Mouse (Mus musculus): ENCODE measurements around the gene Llcfc1. TPM values are rescaled to one million over a fixed set of nuclear protein-coding genes. Genes with fewer than 3 reads are reported as not detected.
A peak's percentile ranks its signal among the peaks of the same experiment; 100 is the strongest.

Llcfc1 gene
- polyA plus RNA-seq, 1 experiment from 2014 or later = not detected

GRCm38 (mm10) chr6:41685596-41685995, 1.4 kb downstream of the Llcfc1 start:
- DNase-seq (ENCODE audit: low spot score, missing footprints) = no peak
- H3K9me3 ChIP-seq (ENCODE audit: control insufficient read depth, low read length) = no peaks in the 10 kb centered on the region
- H3K27me3 ChIP-seq (ENCODE audit: control insufficient read depth, insufficient read depth, low read length) = no peaks in the 10 kb centered on the region
- no peak overlapping the region for H3K4me2 ChIP-seq
- ATAC-seq (ENCODE audit: low FRiP score) = no peak
- H3K27ac ChIP-seq (ENCODE audit: low read depth, low read length) = no peak overlapping the region
- no peak overlapping the region for H3K4me3 ChIP-seq (ENCODE audit: low read depth, low read length)
- H3K36me3 ChIP-seq (ENCODE audit: control insufficient read depth, insufficient read depth, low read length) = no peaks in the 10 kb centered on the region; the same call in 1 of the 2 replicates
- H3K9ac ChIP-seq (ENCODE audit: low read length) = no peak overlapping the region
- WGBS = 89% methylated on average over 3 of the region's 3 CpGs
- H3K4me1 ChIP-seq (ENCODE audit: control insufficient read depth, insufficient read depth, low read length) = no peaks in the 10 kb centered on the region

DNA sequence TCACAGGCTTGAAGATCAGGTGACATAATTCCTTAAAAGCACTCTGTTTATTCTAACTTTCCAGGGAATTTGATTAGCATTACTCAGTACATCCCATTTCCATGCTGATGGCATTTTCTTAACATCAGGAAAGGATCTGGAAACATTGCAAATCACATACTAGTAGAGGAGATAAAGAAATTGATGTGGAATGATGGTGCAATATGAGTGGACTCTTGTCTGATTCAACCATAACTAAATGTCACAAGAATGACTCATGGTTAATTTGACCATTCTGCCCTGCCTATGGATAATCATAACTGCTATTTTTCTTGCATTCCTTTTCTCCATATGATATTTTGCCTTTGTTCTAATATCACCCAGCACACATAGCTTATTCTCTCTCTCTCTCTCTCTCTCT, 8.0 kb downstream of the Llcfc1 start:
- Histone ChIP-seq H3K9me3 (ENCODE audit: control insufficient read depth, low read length) (no peaks in the 10 kb centered on the region), H3K4me1 (ENCODE audit: control insufficient read depth, insufficient read depth, low read length) (no peaks in the 10 kb centered on the region), H3K27me3 (ENCODE audit: control insufficient read depth, insufficient read depth, low read length) (no peaks in the 10 kb centered on the region), H3K4me3 (ENCODE audit: low read depth, low read length) (no peak overlapping the region), H3K9ac (ENCODE audit: low read length) (no peak overlapping the region), H3K27ac (ENCODE audit: low read depth, low read length) (no peak overlapping the region), H3K36me3 (ENCODE audit: control insufficient read depth, insufficient read depth, low read length) (no peaks in the 10 kb centered on the region; the same call in 1 of the 2 replicates), H3K4me2 (no peak overlapping the region)
- DNase-seq (ENCODE audit: low spot score, missing footprints) = no peak
- no peak for ATAC-seq (ENCODE audit: low FRiP score)

DNA sequence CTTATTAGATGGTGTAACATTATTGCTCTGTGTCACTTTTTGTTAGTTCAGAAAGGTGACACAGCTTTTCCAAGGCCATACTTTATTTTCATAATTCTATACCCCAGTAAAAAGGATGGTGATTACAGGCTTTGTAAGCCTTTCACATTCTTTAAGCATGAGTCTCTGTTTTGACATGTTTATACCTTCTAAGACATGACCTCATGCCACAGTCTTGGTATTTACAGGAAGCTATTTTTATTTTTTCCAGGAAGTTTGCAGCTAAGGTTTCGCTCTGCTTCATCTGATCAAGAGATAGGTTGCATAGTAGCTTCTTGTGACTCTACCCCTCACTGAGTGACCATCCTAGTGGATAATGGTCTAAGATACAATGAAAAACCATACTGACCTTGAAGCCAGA, 10.2 kb downstream of the Llcfc1 start:
- no peaks in the 10 kb centered on the region for H3K36me3 ChIP-seq (ENCODE audit: control insufficient read depth, insufficient read depth, low read length)
- WGBS = 83% methylated on average over 1 of the region's 1 CpGs
- H3K27me3 ChIP-seq (ENCODE audit: control insufficient read depth, insufficient read depth, low read length) = no peaks in the 10 kb centered on the region
- ATAC-seq (ENCODE audit: low FRiP score) (no peak), DNase-seq (ENCODE audit: low spot score, missing footprints) (no peak)
- no peaks in the 10 kb centered on the region for H3K9me3 ChIP-seq (ENCODE audit: control insufficient read depth, low read length)
- no peak overlapping the region for H3K9ac ChIP-seq (ENCODE audit: low read length)
- H3K4me3 ChIP-seq (ENCODE audit: low read depth, low read length) = no peak overlapping the region
- H3K27ac ChIP-seq (ENCODE audit: low read depth, low read length) = no peak overlapping the region
- no peak overlapping the region for H3K4me2 ChIP-seq
- H3K4me1 ChIP-seq (ENCODE audit: control insufficient read depth, insufficient read depth, low read length) = no peaks in the 10 kb centered on the region

- H3K4me2 ChIP-seq = no peak overlapping the region
- no peak overlapping the region for H3K27ac ChIP-seq (ENCODE audit: low read depth, low read length)
- ATAC-seq (ENCODE audit: low FRiP score) = no peak
Observed at GRCm38 (mm10) chr6:41701245-41701644, 17.0 kb downstream of the Llcfc1 start.

GRCm38 (mm10) chr6:41702928-41703327, 18.7 kb downstream of the Llcfc1 start:
- Histone ChIP-seq H3K27me3 (ENCODE audit: control insufficient read depth, insufficient read depth, low read length) (no peaks in the 10 kb centered on the region), H3K4me3 (ENCODE audit: low read depth, low read length) (no peak overlapping the region), H3K36me3 (ENCODE audit: control insufficient read depth, insufficient read depth, low read length) (no peaks in the 10 kb centered on the region), H3K9ac (ENCODE audit: low read length) (no peak overlapping the region), H3K4me1 (ENCODE audit: control insufficient read depth, insufficient read depth, low read length) (no peaks in the 10 kb centered on the region), H3K9me3 (ENCODE audit: control insufficient read depth, low read length) (no peaks in the 10 kb centered on the region), H3K4me2 (no peak overlapping the region), H3K27ac (ENCODE audit: low read depth, low read length) (no peak overlapping the region)
- ATAC-seq (ENCODE audit: low FRiP score) (no peak), DNase-seq (ENCODE audit: low spot score, missing footprints) (no peak)
- 85% methylated on average over 2 of the region's 2 CpGs for WGBS

More at GRCm38 (mm10) chr6:41701245-41701644, 17.0 kb downstream of the Llcfc1 start:
- DNase-seq (ENCODE audit: low spot score, missing footprints) = no peak
- Histone ChIP-seq H3K9ac (ENCODE audit: low read length) (no peak overlapping the region), H3K4me1 (ENCODE audit: control insufficient read depth, insufficient read depth, low read length) (no peaks in the 10 kb centered on the region), H3K36me3 (ENCODE audit: control insufficient read depth, insufficient read depth, low read length) (no peaks in the 10 kb centered on the region), H3K9me3 (ENCODE audit: control insufficient read depth, low read length) (no peaks in the 10 kb centered on the region), H3K4me3 (ENCODE audit: low read depth, low read length) (no peak overlapping the region), H3K27me3 (ENCODE audit: control insufficient read depth, insufficient read depth, low read length) (no peaks in the 10 kb centered on the region)
- 81% methylated on average over 1 of the region's 1 CpGs for WGBS

- H3K27ac ChIP-seq (ENCODE audit: low read depth, low read length) = no peak within 1 kb of the TSS
- H3K9ac ChIP-seq (ENCODE audit: low read length) = no peak within 1 kb of the TSS
- H3K4me1 ChIP-seq (ENCODE audit: control insufficient read depth, insufficient read depth, low read length) = no peaks in the 10 kb centered on the region
- no peaks in the 10 kb centered on the region for H3K27me3 ChIP-seq (ENCODE audit: control insufficient read depth, insufficient read depth, low read length)
- peak; percentile 35; the same call in 1 of the 2 replicates for ATAC-seq (ENCODE audit: low FRiP score)
- H3K9me3 ChIP-seq (ENCODE audit: control insufficient read depth, low read length) = no peaks in the 10 kb centered on the region
- no peak within 1 kb of the TSS for H3K4me2 ChIP-seq
- no peak within 1 kb of the TSS for H3K4me3 ChIP-seq (ENCODE audit: low read depth, low read length)
- 36% methylated on average over 1 of the region's 1 CpGs for WGBS
- DNase-seq (ENCODE audit: low spot score, missing footprints) = no peak
- H3K36me3 ChIP-seq (ENCODE audit: control insufficient read depth, insufficient read depth, low read length) = no peaks in the 10 kb centered on the region
Observed at GRCm38 (mm10) chr6:41704123-41704522, 19.9 kb downstream of the Llcfc1 start, which contains the start of gene Kel. Gene Kel, minus strand, starts transcription at chr6:41704339.

- Histone ChIP-seq H3K9me3 (ENCODE audit: control insufficient read depth, low read length) (no peaks in the 10 kb centered on the region), H3K4me2 (no peak overlapping the region), H3K36me3 (ENCODE audit: control insufficient read depth, insufficient read depth, low read length) (no peaks in the 10 kb centered on the region), H3K4me1 (ENCODE audit: control insufficient read depth, insufficient read depth, low read length) (no peaks in the 10 kb centered on the region), H3K27me3 (ENCODE audit: control insufficient read depth, insufficient read depth, low read length) (no peaks in the 10 kb centered on the region), H3K27ac (ENCODE audit: low read depth, low read length) (no peak overlapping the region), H3K4me3 (ENCODE audit: low read depth, low read length) (no peak overlapping the region), H3K9ac (ENCODE audit: low read length) (no peak overlapping the region)
- no peak for ATAC-seq (ENCODE audit: low FRiP score)
- WGBS = 88% methylated on average over 7 of the region's 7 CpGs
- DNase-seq (ENCODE audit: low spot score, missing footprints) = no peak
Observed at GRCm38 (mm10) chr6:41706275-41706674, 22.0 kb downstream of the Llcfc1 start.

GRCm38 (mm10) chr6:41710281-41710680, 26.1 kb downstream of the Llcfc1 start:
- 81% methylated on average over 1 of the region's 1 CpGs for WGBS
- H3K9ac ChIP-seq (ENCODE audit: low read length) = no peak overlapping the region
- no peaks in the 10 kb centered on the region for H3K4me1 ChIP-seq (ENCODE audit: control insufficient read depth, insufficient read depth, low read length)
- no peak overlapping the region for H3K4me3 ChIP-seq (ENCODE audit: low read depth, low read length)
- no peaks in the 10 kb centered on the region for H3K27me3 ChIP-seq (ENCODE audit: control insufficient read depth, insufficient read depth, low read length)
- ATAC-seq (ENCODE audit: low FRiP score) (no peak), DNase-seq (ENCODE audit: low spot score, missing footprints) (no peak)
- H3K4me2 ChIP-seq = no peak overlapping the region
- no peak overlapping the region for H3K27ac ChIP-seq (ENCODE audit: low read depth, low read length)
- no peaks in the 10 kb centered on the region for H3K36me3 ChIP-seq (ENCODE audit: control insufficient read depth, insufficient read depth, low read length)
- H3K9me3 ChIP-seq (ENCODE audit: control insufficient read depth, low read length) = no peaks in the 10 kb centered on the region

GRCm38 (mm10) chr6:41721430-41721829, 37.2 kb downstream of the Llcfc1 start:
- H3K4me2 ChIP-seq = no peak overlapping the region
- no peak for DNase-seq (ENCODE audit: low spot score, missing footprints)
- no peak overlapping the region for H3K4me3 ChIP-seq (ENCODE audit: low read depth, low read length)
- H3K9me3 ChIP-seq (ENCODE audit: control insufficient read depth, low read length) = no peaks in the 10 kb centered on the region
- no peaks in the 10 kb centered on the region for H3K4me1 ChIP-seq (ENCODE audit: control insufficient read depth, insufficient read depth, low read length)
- ATAC-seq (ENCODE audit: low FRiP score) = no peak
- H3K36me3 ChIP-seq (ENCODE audit: control insufficient read depth, insufficient read depth, low read length) = no peaks in the 10 kb centered on the region
- no peak overlapping the region for H3K27ac ChIP-seq (ENCODE audit: low read depth, low read length)
- WGBS = 89% methylated on average over 2 of the region's 2 CpGs
- H3K27me3 ChIP-seq (ENCODE audit: control insufficient read depth, insufficient read depth, low read length) = no peaks in the 10 kb centered on the region
- no peak overlapping the region for H3K9ac ChIP-seq (ENCODE audit: low read length)
